Mouse (Mus musculus) midbrain, embryonic 11.5 days (tissue): ENCODE measurements around the gene Stx2. TPM values are rescaled to one million over a fixed set of nuclear protein-coding genes. Genes with fewer than 3 reads are reported as not detected.

ENCODE experiments used
- ATAC-seq: fragments of 200-750 bp; cut with Nextera tagmentation; 2 replicates; pipeline ENCODE4 v1.8.0; 2017; ENCODE audit warnings: moderate TSS enrichment, moderate library complexity; ENCODE audit not compliant: low FRiP score
- DNase-seq: peaks from one replicate; pipeline ENCODE4 v3.0.0; 2015; ENCODE audit warnings: low spot score; ENCODE audit errors: missing footprints
- H3K27ac ChIP-seq: fragments of 300-500 bp; sonication (generic); 2 replicates; pipeline ENCODE4 v1.5.1; 2014; ENCODE audit warnings: low read depth, low read length
- H3K27me3 ChIP-seq: fragments of 300-500 bp; sonication (generic); 2 replicates; pipeline ENCODE4 v1.6.1; 2014; ENCODE audit warnings: mild to moderate bottlenecking, low read length, moderate library complexity, mixed read lengths; ENCODE audit not compliant: control insufficient read depth, insufficient read depth
- H3K36me3 ChIP-seq: fragments of 300-500 bp; sonication (generic); 2 replicates; pipeline ENCODE4 v1.6.1; 2014; ENCODE audit warnings: mild to moderate bottlenecking, low read length, moderate library complexity, mixed read lengths; ENCODE audit not compliant: control insufficient read depth, insufficient read depth
- H3K4me1 ChIP-seq: fragments of 300-500 bp; sonication (generic); 2 replicates; pipeline ENCODE4 v1.6.1; 2014; ENCODE audit warnings: low read length; ENCODE audit not compliant: control insufficient read depth, insufficient read depth
- H3K4me2 ChIP-seq: fragments of 300-500 bp; sonication (generic); 2 replicates; pipeline ENCODE4 v1.6.1; 2014; ENCODE audit warnings: mild to moderate bottlenecking, moderate library complexity
- H3K4me3 ChIP-seq: fragments of 300-500 bp; sonication (generic); 2 replicates; pipeline ENCODE4 v1.5.1; 2014; ENCODE audit warnings: low read depth, low read length
- H3K9ac ChIP-seq: fragments of 300-500 bp; sonication (generic); 2 replicates; pipeline ENCODE4 v1.6.1; 2014; ENCODE audit warnings: low read length
- H3K9me3 ChIP-seq: fragments of 300-500 bp; sonication (generic); 2 replicates; pipeline ENCODE4 v1.6.1; 2016; ENCODE audit warnings: low read length; ENCODE audit not compliant: control insufficient read depth
- WGBS: fragments of 180-500 bp; shearing (Covaris S2); extraction: QIAGEN DNeasy Blood & Tissue Kit; methylation state at CpG from one replicate; pipeline ENCODE4 v1.1.7; 2014; 5-methylcytosine and 5-hydroxymethylcytosine counted together
- polyA plus RNA-seq: library from polyadenylated mRNA; unstranded; fragments of >200 nt; fragmentation: Nextera tagmentation; extraction: Ambion mirVana; gene quantifications from 2 replicates; pipeline ENCODE4 v1.2.1, GENCODE M21; 2014

The Stx2 gene
- polyA plus RNA-seq: 26.0 and 27.6 TPM in 2 replicates

DNA sequence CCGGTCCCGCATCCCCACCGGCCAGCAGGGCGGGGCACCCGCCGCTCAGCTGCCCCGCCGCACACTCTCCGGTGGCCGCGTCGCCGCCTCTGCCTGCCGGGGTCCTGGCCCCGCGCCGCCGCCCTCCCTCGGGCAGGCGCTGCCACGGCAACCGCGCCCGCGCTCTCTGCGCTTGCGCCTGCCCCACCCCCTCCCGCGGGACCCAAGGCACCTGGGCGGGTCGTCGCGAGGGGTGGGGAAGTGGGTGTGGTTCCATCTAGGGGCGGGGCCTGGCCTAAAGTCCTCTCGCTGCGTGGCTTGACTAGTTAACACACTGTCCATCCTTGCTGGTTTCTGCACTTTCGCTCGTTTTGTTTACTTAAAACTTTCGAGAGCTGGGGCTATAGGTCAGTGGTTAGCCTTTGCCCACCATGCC, at the start of gene Stx2:
TSS of gene Stx2 (minus strand) at position 163 of the 415 bp plus-strand sequence.
- H3K4me3 ChIP-seq: peak within 1 kb of the TSS; percentile 65
- no peaks in the 10 kb centered on the region for H3K27me3 ChIP-seq
- H3K4me2 ChIP-seq: peak within 1 kb of the TSS; percentile 86
- peak; percentile 93 for ATAC-seq
- DNase-seq: peak; percentile 99
- H3K27ac ChIP-seq: peak within 1 kb of the TSS; percentile 21; the same call in 1 of the 2 replicates
- peaks cover 4% of the 10 kb centered on the region for H3K4me1 ChIP-seq
- H3K36me3 ChIP-seq: no peaks in the 10 kb centered on the region
- 0% methylated on average over 39 of the region's 39 CpGs for WGBS
- H3K9ac ChIP-seq: peak within 1 kb of the TSS; percentile 80
- no peaks in the 10 kb centered on the region for H3K9me3 ChIP-seq

DNA sequence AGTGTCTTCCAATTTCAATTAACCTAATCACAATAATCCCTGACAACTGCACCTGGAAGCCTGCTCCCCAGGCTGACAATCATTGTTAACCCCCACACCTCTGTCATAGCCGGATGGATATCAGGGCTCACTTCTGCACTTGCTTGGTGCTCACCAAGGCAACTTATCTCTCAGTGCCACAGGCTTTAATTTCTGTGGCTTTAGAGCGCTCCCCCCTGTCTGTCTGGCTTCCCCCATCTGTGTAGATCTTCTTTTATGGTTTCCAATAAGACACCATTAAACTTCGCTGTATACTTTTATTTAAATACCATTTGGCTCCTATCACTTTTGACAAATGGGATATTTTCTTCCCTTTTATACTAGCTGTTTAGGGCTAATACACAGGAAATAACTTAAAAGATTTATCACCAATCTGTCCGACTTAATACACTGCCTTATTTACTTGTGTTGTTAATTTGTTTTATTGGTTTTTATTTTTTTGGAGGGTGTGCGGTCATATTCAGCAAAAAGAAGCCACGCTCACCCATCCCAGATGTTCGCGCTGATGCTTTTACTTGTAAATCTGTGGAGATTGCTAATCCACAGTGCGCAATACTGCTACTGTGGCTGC, 46.4 kb upstream of the Stx2 start:
- Histone ChIP-seq H3K4me3 (no peak overlapping the region), H3K27ac (no peak overlapping the region), H3K27me3 (no peaks in the 10 kb centered on the region), H3K9ac (no peak overlapping the region), H3K4me2 (no peak overlapping the region), H3K36me3 (no peaks in the 10 kb centered on the region), H3K9me3 (no peaks in the 10 kb centered on the region), H3K4me1 (peaks cover 8% of the 10 kb centered on the region; the same call in 1 of the 2 replicates)
- ATAC-seq: no peak
- DNase-seq: no peak
- WGBS: 84% methylated on average over 9 of the region's 9 CpGs

DNA sequence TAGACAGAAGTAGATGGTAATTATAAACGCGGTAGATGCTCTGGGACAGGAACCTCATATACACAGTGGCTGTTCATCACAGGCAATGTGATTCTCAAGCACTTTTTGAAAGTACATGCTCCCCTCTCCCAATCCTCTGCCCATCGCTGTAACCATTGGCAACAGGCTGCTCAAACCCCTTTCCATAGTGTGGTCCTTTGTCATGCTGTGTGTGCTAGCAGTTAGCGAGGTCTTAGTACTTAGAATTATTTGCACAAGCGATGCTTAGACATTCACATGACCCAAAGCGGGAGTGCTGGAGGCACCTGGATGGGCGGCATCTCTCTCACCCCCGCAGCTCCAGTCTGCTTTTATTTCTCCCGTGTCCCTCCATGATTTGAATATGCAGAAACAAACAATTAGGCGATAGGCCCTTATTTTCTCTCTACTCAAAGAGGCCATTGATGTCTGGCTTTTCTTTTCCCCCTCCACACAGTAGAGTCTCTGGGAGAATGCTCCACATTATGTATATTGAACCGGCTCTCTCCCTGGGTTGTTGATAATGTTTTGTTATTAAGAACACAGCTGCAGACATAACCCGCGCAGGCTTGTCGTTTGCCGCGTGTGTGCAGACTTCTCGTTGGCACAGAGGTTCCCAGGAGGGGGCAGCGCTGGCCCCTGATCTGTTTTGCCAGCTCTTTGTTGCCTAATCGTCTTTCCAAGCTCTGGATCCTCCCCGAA, 44.4 kb upstream of the Stx2 start:
- Histone ChIP-seq H3K27ac (peak overlapping the region; percentile 75), H3K27me3 (no peaks in the 10 kb centered on the region), H3K4me3 (no peak overlapping the region), H3K4me1 (peaks cover 15% of the 10 kb centered on the region), H3K9me3 (no peaks in the 10 kb centered on the region), H3K36me3 (no peaks in the 10 kb centered on the region), H3K4me2 (peak overlapping the region; percentile 31; the same call in 1 of the 2 replicates), H3K9ac (peak overlapping the region; percentile 57)
- DNase-seq (peak; percentile 94), ATAC-seq (peak; percentile 89)
- WGBS: 21% methylated on average over 20 of the region's 20 CpGs

DNA sequence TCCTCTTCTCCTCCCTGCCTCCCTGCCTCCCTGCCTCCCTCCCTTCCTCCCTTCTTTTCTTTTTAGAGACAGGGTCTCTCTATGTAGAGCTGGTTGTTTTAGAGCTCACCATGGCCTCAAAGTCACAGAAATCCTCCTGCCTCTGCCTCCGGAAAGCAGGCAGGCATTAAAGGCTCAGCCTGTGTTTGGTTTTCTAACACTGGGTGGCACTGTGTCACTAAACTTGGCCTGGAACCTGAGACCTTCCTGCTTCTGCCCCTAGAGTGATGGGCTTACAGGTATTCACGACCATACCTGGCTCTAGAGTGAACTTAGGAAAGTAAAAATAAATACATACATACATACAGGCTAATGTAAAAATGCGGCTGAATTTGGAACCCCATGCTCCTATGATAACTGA, 43.5 kb upstream of the Stx2 start:
- no peaks in the 10 kb centered on the region for H3K36me3 ChIP-seq
- H3K9ac ChIP-seq: no peak overlapping the region
- no peak overlapping the region for H3K4me2 ChIP-seq
- no peaks in the 10 kb centered on the region for H3K27me3 ChIP-seq
- no peak for DNase-seq
- ATAC-seq: no peak
- peaks cover 15% of the 10 kb centered on the region for H3K4me1 ChIP-seq
- no peak overlapping the region for H3K4me3 ChIP-seq
- no peaks in the 10 kb centered on the region for H3K9me3 ChIP-seq
- 84% methylated on average over 3 of the region's 3 CpGs for WGBS
- H3K27ac ChIP-seq: no peak overlapping the region

DNA sequence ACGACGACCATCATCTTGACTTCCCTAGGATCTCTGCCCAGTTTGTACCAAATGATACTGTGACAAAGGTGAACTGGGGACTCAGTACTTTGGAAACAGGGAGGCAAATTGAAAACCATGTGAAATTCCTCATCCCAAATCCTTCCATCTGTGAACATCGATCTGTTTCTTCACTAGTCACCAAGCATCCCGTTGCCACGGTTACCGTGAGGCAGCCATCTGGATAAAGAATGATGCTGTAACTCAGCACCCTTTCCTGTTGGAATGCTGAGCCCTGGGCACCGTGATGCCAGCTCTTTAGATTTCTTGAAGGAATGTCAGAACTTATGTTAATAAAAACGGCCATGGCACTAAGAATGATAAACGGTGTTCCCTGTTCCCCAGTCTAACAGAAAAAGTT, 41.0 kb upstream of the Stx2 start:
- no peaks in the 10 kb centered on the region for H3K27me3 ChIP-seq

DNA sequence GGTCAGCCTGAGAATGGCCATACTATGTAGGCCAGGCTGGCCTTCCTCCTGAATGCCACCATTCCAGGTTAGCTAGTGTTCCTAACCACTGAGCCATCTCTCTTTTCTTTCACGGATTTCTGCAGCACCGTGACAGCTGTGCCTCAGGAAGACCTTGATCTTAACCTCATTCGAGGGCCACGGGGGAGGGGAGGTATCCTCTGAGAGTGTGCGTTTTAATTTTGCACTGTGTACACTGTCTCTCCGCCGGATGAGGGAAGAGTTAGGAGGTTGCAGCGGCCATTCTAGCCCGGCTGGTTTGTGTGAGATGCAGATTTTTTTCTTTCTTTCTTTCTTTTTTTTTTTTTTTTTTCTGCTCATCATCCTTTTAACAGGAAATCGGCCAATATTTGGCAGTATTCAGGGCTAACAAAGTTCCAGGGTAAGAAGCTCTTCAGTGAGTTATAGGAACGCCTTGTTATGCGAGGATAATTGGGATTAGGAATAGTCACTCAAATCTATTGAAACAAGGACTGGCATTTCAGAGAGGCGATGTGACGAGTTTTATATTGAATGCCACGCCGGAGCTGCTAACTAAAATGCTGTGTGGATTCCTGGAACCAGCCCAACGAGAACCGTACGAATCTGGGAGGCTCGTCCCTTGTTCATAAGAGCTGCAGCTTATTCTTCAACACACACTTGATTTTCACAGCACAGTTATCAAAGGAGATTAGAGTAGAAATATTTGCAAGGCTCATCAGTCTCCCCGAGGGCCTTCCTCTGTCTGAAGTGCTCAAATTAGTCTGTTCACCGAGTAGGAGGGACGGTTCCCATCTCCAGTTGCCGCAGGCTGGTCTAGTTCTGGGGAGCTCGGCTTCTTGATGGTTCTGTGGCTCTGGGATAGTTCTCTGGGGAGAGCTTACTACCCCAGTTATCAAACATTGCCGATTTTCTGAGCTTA, 37.5 kb upstream of the Stx2 start:
- H3K4me2 ChIP-seq: peak overlapping the region; percentile 7; the same call in 1 of the 2 replicates
- peak overlapping the region; percentile 20; the same call in 1 of the 2 replicates for H3K9ac ChIP-seq
- DNase-seq (peak; percentile 88), ATAC-seq (peak; percentile 64; the same call in 1 of the 2 replicates)
- H3K36me3 ChIP-seq: no peaks in the 10 kb centered on the region
- peaks cover 21% of the 10 kb centered on the region for H3K4me1 ChIP-seq
- H3K27me3 ChIP-seq: no peaks in the 10 kb centered on the region
- no peak overlapping the region for H3K4me3 ChIP-seq
- WGBS: 40% methylated on average over 26 of the region's 26 CpGs
- H3K27ac ChIP-seq: peak overlapping the region; percentile 61
- no peaks in the 10 kb centered on the region for H3K9me3 ChIP-seq

More for the DNA sequence above, 41.0 kb upstream of the Stx2 start:
- H3K4me3 ChIP-seq: no peak overlapping the region
- no peaks in the 10 kb centered on the region for H3K9me3 ChIP-seq
- ATAC-seq (no peak), DNase-seq (no peak)
- WGBS: 63% methylated on average over 9 of the region's 9 CpGs
- no peak overlapping the region for H3K9ac ChIP-seq
- no peak overlapping the region for H3K27ac ChIP-seq
- H3K4me1 ChIP-seq: peaks cover 29% of the 10 kb centered on the region
- H3K36me3 ChIP-seq: no peaks in the 10 kb centered on the region
- H3K4me2 ChIP-seq: no peak overlapping the region

DNA sequence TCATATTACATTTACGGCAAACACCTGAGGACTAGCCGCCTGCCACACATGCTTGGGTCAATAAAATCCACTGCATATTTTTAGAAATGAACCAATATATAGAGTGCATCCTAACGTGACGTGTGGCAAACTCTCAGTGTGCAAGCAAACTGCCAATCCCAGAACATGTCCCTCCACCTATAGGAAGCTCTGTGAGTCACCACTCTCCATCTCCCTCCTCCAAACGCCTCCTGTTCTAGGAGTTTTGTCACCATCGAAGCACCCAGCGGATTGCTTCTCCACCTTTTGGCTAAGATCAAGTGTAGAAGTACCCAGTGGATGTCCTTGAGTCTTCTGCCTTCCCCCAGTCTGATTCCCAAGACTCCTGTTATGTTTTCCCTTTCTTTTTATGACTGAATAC, 29.4 kb upstream of the Stx2 start:
- WGBS: 85% methylated on average over 7 of the region's 7 CpGs

DNA sequence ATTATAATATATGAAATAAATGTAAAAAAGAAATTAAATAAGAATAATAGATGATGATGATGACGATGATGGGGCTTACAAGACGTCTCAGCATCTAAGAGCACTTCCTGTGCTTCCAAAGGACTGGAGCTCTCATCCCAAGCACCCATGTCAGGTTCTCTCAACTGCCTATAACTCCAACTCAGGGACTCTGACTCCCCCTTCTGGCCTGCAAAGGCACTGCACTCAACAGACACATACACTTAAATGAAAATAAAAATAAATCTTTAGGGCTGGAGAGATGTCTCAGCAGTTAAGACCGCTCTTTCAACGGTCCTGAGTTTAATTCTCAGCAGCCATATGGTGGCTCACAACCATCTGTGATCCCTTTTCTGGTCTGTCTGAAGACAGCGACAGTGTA, 28.3 kb upstream of the Stx2 start:
- no peaks in the 10 kb centered on the region for H3K4me1 ChIP-seq
- no peak overlapping the region for H3K9ac ChIP-seq
- no peak overlapping the region for H3K27ac ChIP-seq
- ATAC-seq: no peak
- H3K4me2 ChIP-seq: no peak overlapping the region
- H3K36me3 ChIP-seq: no peaks in the 10 kb centered on the region
- H3K9me3 ChIP-seq: no peaks in the 10 kb centered on the region
- WGBS: 86% methylated on average over 5 of the region's 5 CpGs
- no peak for DNase-seq
- no peak overlapping the region for H3K4me3 ChIP-seq
- H3K27me3 ChIP-seq: no peaks in the 10 kb centered on the region

More for the DNA sequence above, 29.4 kb upstream of the Stx2 start:
- no peaks in the 10 kb centered on the region for H3K9me3 ChIP-seq
- no peak overlapping the region for H3K4me3 ChIP-seq
- ATAC-seq: no peak
- no peaks in the 10 kb centered on the region for H3K36me3 ChIP-seq
- H3K27ac ChIP-seq: no peak overlapping the region
- H3K9ac ChIP-seq: no peak overlapping the region
- no peaks in the 10 kb centered on the region for H3K4me1 ChIP-seq
- no peak overlapping the region for H3K4me2 ChIP-seq
- H3K27me3 ChIP-seq: no peaks in the 10 kb centered on the region
- no peak for DNase-seq
